Mouse (Mus musculus): ENCODE measurements around the gene Scube1.

The Scube1 gene

DNA sequence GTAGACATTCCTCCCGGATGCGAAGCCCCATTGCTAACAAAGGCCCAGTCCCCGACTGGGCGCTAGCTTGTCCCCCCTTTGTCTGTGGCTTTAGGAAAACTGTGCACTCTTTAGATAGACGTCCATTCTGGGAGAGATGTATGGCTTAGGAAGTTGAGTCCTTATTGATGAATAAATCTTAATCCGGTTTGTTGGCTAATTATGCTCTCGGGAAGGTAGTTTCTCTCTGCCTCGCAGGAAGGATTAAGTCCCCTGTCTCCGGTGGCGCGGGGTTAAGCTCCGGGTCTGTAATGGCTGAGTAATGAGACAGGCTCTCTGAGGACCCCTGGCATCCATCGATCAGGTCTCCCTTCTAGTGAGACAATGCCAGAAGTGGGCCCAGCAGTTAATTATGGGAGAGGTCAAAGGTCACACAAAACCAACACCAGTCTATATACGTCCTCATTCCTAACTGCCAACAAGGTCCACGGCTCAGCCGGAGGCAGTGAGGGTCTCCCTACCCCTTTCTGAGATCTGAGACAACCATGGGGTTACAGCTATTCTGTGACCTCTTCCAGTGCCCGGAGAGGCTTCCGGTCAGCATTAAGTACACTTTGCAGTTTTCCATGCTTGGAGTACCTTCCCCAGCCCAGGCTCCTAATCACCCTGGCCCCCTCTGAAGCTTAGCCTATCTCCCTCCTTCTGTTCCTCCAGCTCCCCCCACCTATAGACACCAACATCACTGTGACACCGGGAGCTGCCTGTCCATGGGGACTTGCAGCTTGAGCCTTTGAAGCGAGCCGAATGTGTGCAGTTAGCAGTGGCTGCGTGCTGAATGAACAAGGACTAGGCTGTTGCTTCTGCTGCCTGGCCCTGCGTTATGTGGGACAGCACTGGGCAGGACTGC lies 14.7 kb downstream of the Scube1 start:
- in situ Hi-C loops (cut with MboI): no loop called here

DNA sequence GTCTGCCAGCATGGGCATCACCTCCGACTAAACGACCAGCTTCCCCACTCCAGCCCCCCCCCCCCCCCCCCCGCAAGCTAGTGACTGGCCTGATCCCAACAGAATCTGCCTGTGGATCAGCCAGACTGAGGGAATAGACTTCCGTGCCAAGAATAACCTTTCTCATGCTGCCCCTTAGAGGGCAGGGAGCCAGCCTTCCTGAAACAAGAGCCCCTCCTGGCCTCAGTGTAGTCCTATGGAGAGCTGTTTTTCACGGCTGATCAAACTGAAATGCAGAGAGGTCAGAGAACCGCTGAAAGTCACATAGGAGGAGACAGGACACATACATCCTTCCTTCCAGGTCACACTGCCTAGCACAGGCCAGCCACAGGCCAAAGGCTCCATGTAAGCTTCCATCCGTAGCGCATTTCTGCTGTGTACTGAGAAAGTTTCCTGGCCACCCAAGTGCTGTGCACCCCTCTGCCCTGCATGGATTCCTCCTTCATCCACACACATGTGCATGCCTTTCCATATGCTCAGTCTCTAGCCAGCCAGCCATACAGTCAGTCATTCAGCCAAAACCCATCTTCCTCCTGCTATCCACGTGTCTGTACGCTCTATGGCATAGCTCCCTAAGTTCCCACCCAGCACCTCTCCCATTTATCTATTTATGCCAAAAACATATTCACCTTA lies 18.2 kb downstream of the Scube1 start:
- in situ Hi-C loops (cut with MboI): no loop called here

DNA sequence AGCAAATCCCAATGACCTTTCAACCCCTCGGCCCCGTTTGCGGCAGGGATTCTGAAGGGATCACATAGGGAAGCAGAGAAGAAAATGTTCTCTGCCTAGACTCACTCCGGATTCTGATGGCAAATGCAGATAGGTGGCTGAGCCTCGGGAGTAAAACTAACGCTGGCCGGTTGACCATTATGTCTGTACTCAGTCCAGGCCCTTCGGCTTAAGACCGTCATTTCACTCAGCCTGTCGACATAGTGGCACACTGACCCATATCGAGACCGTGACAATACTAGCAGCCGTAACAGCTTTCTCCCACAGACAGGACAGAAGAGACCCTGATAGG lies 24.3 kb downstream of the Scube1 start:
- in situ Hi-C loops (cut with MboI): no loop called here

DNA sequence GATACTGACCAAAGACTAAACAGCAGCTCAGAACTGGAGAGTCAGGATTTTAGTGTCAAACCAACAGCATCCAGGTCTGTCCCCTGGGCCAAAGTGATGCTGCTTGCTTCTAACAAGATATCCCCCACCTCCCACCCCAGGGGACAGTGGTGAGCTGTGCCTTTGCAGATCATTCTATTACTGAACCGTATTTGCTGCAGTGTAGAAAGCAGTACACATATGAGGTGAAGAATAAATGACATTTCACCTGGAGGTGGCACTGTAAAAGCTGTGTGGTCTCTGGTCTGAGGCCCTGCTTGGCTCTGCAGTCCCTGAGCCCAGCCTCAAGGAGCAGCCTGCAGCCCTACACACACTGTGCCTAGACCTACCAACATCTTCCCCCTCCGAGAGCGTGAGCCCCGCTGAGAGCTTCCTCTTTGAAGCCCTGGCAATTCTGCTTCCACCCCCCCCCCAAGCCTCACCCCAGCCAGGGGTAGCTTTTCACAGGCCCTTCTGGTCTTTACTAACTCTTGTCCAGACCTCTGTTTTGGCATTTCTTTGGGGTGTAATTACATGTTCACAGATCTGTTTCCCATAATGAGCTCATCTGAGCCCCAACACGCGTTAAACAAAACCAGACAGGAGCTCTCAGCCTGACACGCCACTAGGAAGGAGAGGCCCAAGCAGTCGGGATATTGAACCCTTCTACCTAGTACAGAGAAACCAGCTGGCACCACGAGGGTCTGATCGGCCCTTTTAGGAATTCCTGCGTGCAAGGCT lies 24.8 kb downstream of the Scube1 start:
- in situ Hi-C loops (cut with MboI): no loop called here

DNA sequence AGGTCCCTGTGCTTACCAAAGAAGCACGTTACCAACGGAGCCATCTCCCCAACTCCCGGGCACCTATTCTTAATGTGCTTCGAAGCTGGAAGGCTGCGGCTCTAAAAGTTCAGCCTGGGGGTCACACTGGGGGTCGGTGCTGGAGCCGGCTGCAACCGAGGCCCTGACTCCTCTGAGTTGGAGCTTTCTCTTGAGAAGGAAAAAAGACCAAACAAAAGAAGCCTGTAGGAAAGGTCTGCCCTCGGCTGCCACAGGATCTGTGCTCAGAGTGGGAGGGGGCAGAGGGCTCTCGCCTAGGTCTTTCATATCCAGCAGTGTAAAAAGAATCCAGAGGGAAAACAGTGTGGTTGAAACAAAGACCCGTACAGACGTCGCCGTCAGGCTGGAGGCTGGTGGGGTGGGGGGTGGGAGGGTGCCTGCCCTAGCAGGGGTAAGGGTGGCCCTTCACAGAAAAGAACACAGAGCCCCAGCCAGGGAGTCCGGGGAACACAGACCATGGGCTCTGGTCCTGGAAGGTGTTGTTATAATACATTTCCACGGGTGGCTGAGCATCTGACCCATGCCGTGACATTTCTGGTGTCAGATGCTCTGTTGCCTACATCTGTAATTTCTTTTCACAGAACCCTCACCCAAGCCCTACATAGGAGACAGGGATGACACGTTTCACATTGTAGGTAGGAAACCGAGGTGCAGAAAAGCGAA lies 25.5 kb downstream of the Scube1 start:
- in situ Hi-C loops (cut with MboI): no loop called here

DNA sequence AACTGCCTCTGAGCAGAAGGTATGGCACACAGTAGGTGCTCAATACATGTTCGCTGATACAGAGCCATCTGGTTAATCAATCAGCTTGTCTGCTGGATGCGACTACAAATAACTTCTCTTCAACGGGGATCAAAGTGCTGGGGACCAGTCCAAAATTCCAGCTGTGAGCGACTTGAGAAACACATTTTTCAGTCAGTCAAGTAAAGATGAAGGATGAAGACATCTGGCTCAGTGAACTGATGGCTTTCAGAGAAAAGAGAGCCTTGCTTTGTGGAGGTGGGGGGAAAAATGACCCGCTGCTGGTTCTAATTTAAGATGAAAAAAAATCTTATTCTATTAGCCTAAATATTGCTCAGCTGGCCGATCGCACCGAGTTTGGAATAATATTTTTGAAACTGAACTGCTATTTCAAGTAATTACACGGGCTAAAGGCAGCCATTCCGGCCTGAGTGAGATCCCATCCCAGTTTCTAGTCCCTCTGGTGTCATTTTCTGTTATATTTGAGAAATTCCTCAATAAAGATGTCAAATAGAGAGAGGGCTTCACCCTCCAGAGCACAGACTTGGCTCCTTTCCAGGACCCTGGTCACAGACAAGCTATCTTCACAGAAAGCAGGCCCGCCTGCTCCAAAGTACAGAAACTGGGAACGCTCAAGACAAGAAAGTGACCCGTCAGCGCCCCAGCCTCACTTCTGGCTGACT lies 28.0 kb downstream of the Scube1 start:
- in situ Hi-C loops (cut with MboI): no loop called here

DNA sequence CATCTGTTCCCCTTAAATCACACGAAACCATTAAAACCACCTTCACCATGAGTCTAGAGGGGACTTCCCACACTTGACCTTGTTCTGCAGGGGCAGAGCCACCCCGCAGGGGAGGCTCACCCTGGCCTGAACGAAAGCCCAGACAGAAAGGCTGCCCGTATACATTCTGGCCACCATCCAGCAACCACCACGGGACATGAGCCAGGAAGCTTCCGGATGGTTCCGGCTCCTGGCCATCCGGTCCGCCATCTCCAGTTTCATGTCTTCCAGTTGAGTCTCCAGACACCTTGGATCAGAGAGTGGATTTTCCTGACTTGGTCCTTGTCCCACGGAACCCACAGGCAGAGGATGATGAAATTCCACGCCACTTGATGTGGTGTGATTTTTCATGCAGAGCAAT lies 29.7 kb downstream of the Scube1 start:
- in situ Hi-C loops (cut with MboI): no loop called here

DNA sequence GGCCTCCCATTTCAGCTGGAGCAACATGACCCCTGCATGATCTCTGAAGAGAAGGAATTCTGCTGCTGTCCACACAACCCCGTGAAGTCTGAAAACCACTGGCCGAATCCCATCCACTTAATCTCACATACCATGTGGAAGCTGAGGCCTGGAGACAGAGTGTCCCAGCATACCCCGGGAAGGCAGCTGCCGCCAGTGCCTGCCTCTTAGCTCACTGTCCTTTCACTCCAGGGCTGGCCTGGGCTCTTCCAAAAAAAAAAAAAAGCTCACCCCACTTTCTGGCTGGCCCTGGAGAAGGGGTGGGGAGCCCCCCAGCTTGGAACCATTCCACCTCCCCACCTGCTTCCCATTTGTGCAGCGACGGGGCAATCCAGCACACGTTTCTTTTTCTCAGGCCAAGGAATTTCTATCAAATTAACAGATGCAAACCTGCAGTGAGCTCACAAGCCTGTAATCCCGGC lies 32.9 kb downstream of the Scube1 start:
- in situ Hi-C loops (cut with MboI): no loop called here

DNA sequence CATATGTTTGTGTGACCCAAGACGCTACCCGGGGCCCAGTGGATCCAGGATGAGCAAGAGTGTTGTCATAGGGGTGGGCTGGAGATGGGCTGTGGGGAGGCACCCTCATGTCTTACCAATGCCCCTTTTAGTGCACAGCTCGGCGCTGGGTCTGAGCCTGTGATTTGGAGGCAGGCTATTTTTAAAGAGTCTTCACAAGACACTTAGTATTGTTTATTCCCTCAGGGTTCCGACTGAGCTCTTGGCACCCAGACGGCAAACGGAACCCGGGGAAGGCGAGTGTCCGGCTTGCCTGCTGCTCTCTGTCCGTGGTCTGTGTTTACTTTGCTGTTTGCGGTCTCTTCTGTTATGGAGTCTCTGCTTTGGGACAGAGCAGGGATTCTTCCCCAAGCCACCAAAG lies 34.9 kb downstream of the Scube1 start:
- in situ Hi-C loops (cut with MboI): no loop called here

DNA sequence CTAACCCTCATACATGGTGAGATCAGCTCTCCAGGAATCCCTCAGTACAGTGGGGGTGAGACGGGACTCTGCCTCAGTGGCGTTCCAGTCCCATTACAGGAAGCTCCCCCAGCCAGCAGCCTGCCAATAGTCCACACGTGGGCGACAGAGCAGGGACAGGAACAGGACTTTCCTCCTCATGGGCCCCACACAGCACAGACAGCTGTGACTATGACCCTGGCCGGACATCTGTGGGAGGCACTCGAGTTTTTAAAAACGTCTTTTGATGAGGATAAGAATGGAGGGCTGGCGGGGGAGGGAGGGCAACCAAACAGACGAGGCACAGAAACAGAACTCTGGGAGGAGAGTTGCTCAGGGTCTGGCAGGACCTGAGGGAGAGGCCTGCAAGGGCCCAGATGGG lies 38.2 kb downstream of the Scube1 start:
- in situ Hi-C loops (cut with MboI): no loop called here

DNA sequence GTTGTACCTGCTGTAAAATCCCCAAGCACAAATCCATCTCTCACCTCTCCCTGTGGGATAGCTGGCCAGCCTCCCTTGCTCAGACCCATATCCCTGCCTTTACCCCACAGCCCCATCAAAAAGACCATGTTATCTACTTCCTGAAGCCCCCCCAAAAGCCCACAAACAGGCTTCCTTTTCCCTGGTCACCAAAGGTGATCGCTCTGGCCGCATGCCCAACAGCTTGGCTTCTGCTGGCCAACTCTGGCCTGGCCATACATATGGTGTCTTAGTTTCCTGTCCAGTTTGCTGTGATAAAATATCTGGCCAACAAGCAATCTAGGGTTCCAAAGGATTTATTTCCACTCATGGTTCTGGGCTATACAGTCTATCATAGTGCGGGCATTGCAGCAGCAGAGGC lies 38.9 kb downstream of the Scube1 start:
- in situ Hi-C loops (cut with MboI): no loop called here

DNA sequence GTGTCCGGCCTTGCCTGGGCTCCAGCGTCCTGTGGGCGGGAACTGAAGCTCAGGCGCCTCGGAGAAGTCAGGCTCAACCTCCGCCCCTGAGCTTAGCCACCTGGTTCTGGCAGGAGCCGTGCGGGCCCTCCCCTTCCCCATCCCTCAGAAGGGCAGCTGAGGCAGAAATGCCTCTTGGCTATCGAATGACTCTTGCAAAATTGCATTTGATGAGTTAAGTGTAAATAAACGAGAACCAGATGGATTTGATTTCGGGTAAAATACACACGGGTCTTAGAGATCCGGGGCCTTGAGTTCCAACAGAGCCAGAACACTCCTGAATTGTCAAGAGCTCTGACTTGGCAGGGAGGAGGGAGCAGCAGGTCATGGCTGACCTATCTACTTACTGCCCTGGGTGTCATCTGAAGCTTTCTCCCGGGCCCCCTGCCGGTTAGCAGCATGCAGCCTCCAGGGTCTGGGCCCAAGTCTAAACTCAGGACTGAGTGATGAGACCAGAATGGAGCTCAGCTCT lies 41.7 kb downstream of the Scube1 start:
- in situ Hi-C loops (cut with MboI): no loop called here

DNA sequence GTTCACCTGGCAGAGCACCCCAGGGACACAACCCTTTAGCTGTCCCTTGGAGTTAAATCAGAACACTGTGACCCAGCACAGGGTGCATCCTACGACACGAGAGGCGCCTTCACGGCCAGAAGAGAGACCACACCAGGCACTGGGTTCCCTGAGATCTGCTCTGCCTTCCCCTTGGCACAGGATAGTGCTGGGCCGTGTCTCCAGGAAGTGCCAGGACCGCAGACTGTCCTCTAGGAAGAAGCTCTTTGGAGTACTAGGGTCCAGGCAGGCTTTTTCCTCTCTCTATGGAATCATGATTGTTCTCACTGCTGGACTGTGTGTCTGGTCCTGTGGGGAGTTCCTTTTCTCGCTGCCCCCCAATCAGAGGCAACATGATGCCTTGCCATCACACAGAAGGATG lies 44.5 kb downstream of the Scube1 start:
- in situ Hi-C loops (cut with MboI): no loop called here

DNA sequence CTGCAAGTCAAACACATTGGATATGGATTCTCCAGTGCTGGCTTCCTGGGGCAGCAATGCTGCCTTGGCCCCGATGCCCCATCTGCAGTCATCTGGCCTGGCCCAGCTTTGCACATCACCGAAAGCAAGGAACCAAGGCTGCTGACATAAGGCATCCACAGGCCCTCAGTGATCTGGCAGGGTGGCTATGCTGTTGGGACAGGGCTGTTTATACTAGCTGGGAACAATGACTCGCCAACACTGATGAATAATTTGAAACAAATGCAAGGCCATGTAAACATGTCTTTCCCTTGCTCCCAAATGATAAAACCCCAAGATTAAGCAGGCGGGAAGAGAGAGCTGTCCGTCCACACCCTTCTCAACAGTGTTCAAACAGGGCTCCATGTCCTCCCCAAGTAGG lies 45.1 kb downstream of the Scube1 start:
- in situ Hi-C loops (cut with MboI): no loop called here

DNA sequence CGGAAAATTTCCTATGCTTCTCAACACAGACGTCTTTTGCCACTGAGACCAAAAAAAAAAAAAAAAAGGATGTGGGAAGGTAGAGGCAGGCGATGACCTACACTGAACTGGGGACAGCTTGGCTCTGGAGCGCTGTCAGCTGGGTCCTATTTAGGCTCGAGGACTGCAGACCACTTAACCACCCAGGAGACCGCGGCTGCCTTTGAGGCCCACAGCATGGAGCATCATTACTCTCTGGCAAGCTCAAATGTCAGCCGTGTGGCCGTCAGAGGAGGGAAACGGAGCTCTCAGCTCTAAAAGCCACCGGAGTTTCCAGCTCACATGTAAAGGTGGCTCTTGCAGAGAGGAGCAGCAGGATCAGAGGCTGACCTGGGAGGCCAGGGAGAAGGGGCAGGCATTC lies 46.2 kb downstream of the Scube1 start:
- in situ Hi-C loops (cut with MboI): no loop called here

DNA sequence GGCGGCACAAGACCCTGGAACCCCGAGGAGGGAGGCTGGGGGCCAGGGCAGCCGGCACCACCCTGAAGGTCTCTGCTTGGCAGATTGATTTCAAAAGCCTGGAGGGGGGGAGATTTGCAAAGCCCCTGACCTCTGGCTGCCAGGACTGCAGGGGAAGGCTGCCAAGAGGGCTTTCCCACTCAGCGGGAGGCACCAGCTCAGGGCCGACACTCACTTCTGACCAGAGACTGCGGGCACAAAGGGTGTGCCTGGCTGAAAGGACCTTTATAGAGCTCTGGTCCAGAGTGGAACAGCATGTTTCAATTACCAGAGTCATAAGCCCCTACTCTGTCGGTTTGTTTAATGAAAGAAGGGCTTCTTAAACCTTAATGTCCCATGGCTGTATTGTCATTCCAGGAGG lies 46.7 kb downstream of the Scube1 start:
- in situ Hi-C loops (cut with MboI): no loop called here

DNA sequence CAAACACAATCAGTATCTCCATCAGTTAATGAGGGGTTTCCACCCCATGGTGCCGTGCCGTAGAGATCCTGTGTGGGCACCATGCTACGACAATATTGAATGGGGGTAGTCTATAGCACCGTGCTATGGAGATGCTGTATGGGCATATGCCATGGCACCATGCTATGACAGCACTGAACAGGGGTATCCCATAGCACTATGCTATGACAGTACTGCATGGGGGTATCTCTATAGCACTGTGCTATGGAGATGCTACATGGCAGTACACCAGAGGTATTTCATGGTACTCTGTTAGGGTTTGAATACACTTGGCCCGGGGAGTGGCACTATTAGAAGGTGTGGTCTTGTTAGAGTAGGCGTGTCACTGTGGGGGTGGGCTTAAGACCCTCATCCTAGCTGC lies 47.7 kb downstream of the Scube1 start:
- in situ Hi-C loops (cut with MboI): no loop called here

DNA sequence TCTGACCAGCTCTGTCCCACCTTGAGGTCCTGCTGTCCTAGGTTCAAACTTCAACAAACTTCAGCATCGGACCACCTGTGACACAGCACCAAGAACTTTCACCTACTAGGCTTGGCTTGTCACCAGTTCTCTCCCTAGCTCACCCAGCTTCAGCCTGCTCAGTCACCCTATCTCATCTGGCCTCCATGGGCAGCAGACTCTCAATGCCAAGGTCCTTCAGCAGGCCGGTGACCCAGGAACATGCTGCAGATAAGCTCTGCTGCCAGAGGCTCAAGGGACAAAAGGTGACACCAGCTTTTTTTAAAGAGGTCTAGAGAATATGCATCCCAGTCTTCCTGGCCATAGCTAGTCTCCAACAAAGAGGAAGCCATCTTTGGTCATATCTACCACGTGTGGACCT lies 48.5 kb downstream of the Scube1 start:
- in situ Hi-C loops (cut with MboI): no loop called here

DNA sequence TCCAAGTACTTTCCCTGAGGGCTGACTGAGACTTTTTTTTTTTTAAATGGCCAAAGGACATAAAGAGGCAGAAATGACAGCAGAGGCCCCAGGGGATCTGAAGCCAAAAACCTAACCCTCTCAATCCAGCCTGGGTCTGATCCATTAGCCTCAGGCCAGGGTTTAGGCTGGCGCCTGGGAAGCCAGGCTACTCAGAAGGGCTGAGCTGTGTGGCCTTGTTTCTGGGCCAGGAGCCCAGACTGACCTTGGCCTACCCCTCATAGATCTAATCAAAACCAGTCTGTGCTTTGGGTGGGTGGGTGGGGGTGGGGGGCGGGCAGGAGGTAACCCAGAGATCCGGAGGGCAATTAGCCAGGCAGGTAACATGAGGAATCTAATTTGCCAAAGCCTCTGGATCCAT lies 51.2 kb downstream of the Scube1 start:
- in situ Hi-C loops (cut with MboI): no loop called here

DNA sequence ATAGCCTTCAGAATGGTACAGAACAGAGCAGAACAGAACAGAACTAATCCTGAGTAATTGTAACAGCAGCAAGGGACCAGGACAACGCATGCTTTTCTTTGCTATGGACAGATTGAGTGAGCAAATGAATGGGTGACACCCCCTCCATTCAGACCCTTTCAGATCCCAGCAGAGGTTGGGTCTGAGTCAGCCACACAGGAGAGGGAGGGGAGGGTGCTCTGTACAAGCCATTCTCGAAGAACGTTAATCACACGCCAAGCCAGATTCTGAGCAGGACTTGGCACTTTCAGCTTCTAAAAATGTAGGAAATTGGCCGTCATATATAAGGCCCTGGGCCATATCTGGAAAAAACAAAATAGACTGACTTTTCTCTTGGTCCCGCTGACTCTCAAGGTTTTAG lies 57.3 kb downstream of the Scube1 start:
- in situ Hi-C loops (cut with MboI): no loop called here

DNA sequence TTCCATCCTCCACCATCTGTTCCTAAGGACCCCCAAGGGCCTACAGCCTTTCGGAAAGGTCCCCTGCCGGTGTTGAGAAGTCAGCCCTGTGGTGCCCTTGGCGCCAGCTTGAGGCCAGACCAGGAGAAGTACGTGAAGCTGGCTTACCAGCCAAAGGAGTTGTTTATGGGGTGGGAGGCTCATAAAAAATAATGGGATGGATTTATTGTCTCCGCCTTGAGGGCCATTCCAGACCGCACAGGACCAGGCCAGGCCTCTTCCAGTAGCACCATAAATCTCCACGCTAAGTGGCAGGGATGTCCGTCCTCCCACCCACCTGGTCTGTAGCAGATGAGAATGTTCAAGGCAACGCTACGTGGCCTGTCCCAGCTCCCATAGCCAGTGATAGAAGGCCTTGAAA lies 58.4 kb downstream of the Scube1 start:
- in situ Hi-C loops (cut with MboI): no loop called here
